Mouse (Mus musculus) heart, postnatal 0 days (tissue): ENCODE data around the gene Cdk7.

Experiments
- CTCF ChIP-seq: IDR thresholded peaks from 2 replicates; pipeline ENCODE4 v1.5.1; 2016; ENCODE audit warnings: antibody characterized with exemption, control low read depth, low read depth
- EP300 ChIP-seq: IDR thresholded peaks from 2 replicates; pipeline ENCODE4 v1.6.1; 2016; ENCODE audit warnings: antibody characterized with exemption, low read depth

GRCm38 (mm10) chr13:100755329-100755728 is 24.6 kb upstream of the Cdk7 start:
- TF ChIP-seq EP300 = no peak
- no peak for TF ChIP-seq CTCF
